Mouse (Mus musculus): ENCODE measurements around the gene Rbfox2.

Rbfox2 gene

DNA sequence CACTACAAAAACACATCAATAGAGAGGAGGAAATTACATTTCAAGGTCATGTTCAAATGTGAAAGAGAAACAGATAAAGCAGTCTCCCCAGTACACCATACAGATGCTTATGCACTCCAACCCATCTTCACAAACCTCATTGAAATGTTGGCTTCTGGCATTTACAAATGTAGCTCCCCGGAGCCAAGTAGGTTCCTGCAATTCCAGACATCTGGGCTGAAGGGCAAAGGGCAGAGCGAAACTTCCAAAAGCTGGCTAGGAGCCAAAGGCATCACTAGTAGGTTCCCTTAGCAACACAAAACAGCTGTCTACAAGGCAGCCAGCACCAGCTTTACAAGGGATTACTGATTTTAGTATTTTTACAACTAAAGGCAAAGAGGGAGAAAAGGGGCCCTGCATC, 104.6 kb downstream of the Rbfox2 start:
- DNase-seq (ENCODE audit: low read depth in 2 of 2, low spot score in 2 of 2), result no peak

GRCm38 (mm10) chr15:77196827-77197226, 110.0 kb downstream of the Rbfox2 start:
- DNase-seq (ENCODE audit: low read depth in 2 of 2, low spot score in 2 of 2), result no peak

DNA sequence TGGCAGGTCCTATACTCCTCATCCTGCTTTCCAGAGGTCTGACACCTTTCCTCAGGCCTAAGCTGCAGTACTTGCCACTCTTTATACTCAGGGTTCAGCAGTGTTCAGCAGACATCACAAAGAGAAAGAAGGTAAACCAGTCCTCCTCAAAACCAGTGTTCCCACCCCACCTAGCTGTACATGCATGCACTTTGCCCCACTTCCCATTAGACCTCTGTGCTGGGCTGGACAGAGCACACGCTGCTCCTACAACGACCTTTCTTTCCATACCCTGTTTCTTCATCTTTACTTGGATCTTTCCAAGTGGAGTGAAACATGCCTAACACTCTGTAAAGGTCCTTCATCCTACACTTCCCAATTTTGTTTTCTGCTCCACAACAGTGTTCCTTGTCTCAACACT, 110.8 kb downstream of the Rbfox2 start:
- DNase-seq (ENCODE audit: low read depth in 2 of 2, low spot score in 2 of 2), result no peak

GRCm38 (mm10) chr15:77192154-77192935, 114.5 kb downstream of the Rbfox2 start:
- no peak for DNase-seq (ENCODE audit: low read depth in 2 of 2, low spot score in 2 of 2)

DNA sequence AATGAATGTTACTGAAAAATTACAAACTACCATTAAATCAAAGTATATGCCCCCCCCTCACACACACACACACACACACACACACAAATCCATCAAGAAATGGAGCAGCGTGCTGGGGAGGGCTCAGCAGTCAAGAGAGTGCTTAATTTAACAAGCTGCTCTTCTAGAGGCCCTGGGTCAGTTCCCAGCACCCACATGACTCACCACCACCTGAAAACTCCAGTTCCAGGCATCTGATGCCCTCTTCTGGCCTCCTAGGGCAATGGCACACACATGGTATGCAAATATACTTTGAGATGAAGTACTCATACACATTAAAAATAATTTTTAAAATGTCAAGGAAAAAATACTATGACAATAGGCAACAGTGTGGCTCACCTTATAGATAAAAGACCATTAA, 120.7 kb downstream of the Rbfox2 start:
- DNase-seq (ENCODE audit: low read depth in 2 of 2, low spot score in 2 of 2), result no peak

- no peak for DNase-seq (ENCODE audit: low read depth in 2 of 2, low spot score in 2 of 2)
Observed at GRCm38 (mm10) chr15:77185614-77186013, 121.2 kb downstream of the Rbfox2 start.

DNA sequence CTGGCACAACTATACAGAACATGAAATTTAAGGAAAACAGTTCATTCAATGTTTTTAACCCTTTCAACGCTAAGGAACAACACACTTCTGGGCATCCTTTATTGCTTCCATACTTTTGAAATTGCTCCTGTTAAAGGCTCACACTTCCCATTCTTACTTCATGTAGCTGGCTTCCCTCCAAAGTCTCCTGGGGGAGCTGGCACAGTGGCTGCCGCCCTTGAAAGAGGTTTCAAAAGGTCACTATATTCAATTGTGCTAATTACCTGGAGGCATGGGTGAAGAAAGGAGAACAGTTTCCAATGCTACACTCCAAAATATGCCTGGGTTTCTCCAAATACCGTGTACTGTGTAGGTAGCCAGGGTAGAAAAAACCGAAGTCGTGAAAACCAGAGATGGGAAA, 124.0 kb downstream of the Rbfox2 start:
- DNase-seq (ENCODE audit: low read depth in 2 of 2, low spot score in 2 of 2), result no peak

GRCm38 (mm10) chr15:77174018-77174417, 132.8 kb downstream of the Rbfox2 start:
- DNase-seq (ENCODE audit: low read depth in 2 of 2, low spot score in 2 of 2), result no peak

- no peak for DNase-seq (ENCODE audit: low read depth in 2 of 2, low spot score in 2 of 2)
Observed at GRCm38 (mm10) chr15:77172414-77172813, 134.4 kb downstream of the Rbfox2 start.

- DNase-seq (ENCODE audit: low read depth in 2 of 2, low spot score in 2 of 2), result no peak
Observed at GRCm38 (mm10) chr15:77168781-77169180, 138.0 kb downstream of the Rbfox2 start.

- no peak for DNase-seq (ENCODE audit: low read depth in 2 of 2, low spot score in 2 of 2)
Observed at GRCm38 (mm10) chr15:77166225-77166732, 140.5 kb downstream of the Rbfox2 start.

DNA sequence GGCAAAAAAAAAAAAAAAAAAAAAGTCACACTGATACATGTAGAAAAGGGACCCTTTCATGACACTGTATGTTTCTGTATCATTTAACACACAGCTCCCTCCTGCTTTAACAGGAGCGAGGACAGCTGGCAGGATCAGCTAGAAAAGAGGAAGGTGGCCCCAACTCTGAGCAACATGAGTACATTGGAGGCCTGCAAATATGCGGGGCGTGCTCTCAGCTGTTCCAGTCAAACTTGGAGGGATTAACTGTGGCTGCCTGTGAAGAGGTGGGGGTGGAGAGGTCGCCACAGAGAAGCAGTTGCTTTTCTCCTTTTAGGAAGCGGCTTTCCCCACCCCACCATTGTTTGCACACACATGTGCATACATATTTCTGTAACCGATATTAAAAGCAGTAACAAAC, 143.5 kb downstream of the Rbfox2 start:
- no peak for DNase-seq (ENCODE audit: low read depth in 2 of 2, low spot score in 2 of 2)

DNA sequence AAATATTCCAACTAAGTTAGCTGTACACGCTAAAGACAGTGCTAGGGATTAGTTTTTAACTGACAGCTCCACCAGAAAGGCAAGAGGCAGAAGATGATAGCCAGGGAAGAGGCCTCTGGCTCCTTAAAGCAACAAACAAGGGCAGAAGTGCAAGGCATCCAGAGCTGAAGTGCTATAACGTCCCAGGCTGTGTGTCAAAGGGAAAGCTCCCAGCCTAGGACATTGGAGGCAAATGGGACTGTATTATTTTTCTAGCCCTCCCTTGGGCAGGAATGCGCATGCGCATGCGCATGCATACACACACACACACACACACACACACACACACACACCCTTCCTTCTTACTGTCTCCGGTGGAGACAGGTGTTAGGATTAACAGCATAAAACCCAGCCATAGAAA, 143.9 kb downstream of the Rbfox2 start:
- no peak for DNase-seq (ENCODE audit: low read depth in 2 of 2, low spot score in 2 of 2)

- DNase-seq (ENCODE audit: low read depth in 2 of 2, low spot score in 2 of 2), result no peak
Observed at GRCm38 (mm10) chr15:77161382-77161781, 145.4 kb downstream of the Rbfox2 start.

- DNase-seq (ENCODE audit: low read depth in 2 of 2, low spot score in 2 of 2), result no peak
Observed at GRCm38 (mm10) chr15:77160848-77161247, 146.0 kb downstream of the Rbfox2 start.

DNA sequence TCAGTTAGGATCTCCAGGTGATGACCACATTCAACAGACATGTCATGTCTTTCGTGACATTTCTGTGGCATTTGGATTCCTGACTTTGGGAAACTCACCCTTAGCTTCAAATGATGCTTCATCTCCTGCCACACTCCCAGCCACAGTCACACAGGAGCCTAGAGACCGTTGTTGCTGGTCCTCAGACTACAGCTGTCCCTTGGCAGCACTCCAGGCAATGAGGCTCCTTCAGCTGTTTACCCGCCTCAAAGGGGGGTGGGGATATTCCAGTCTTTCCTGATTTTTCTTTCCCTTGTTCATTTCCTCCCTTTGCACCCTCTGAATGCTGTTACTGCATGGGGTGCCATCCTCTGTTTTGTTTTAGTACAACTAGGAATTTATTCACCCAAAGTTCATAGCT, 150.3 kb downstream of the Rbfox2 start:
- no peak for DNase-seq (ENCODE audit: low read depth in 2 of 2, low spot score in 2 of 2)

DNA sequence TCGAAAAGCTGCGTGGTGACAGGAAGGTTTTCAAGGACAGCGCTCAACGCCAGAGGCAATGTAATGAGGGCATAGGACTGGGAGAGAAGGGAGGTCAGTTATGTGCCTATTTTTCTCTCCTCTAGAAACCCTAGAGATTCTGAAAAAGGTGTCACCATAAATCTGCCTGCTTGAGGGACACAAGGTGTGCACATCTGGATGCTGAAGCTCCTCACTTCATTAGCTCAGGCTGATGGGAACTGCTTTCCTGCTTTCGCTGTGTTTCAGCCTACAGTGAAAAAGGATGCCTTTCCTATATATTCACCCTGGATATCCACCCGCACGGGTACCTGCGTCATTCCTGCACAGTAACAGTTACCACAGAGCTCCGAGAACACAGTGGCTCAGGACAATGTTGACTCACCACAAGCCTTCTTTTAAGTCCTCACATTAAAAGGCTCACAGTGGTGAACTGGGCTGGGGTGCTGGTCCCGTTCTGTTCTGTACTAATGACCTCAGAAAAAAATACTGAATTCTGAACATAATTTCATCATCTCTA, 152.5 kb downstream of the Rbfox2 start:
- DNase-seq (ENCODE audit: low read depth in 2 of 2, low spot score in 2 of 2), result no peak

DNA sequence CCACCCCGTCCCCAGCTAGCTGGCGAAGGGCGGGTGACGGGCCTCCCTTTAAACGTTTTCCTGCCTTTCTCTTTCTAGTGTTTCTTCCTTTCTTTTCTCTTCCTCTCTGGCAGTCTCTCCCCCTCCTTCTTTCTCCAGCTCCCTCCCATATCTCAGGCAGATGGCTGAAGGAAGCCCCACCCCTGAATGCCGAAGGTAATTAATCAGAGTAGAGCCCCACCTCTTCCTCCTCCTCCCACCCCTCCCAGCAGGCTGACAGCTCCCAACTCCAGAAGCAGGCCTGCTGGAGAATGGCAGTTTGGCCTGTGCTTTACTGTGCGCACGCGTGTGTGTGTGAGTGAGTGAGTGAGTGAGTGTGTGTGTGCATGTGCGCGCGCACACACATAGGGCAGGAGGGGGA, 153.2 kb downstream of the Rbfox2 start:
- no peak for DNase-seq (ENCODE audit: low read depth in 2 of 2, low spot score in 2 of 2)

DNA sequence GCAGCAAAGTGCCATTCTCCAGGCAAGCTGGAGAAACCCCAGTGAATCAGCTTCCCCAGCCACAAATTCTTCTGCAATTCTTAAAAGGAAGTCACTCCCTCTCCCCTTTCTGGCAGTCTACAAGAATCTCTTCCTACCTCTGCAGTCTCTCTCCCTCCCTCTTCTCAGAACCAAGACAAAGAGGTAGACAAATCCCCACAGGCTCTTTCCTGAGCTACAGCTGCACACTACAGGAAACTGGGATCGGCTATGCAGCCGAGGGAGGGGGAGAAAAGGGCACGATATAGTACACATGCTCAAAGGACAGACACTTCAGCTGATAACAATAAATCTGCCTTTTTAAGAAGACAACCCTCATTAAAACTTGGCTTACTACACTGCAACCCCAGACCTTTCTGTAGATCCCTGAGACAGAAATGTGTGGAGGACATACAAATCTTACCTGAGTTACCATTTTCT, 153.7 kb downstream of the Rbfox2 start:
- no peak for DNase-seq (ENCODE audit: low read depth in 2 of 2, low spot score in 2 of 2)

GRCm38 (mm10) chr15:77152336-77153087, 154.3 kb downstream of the Rbfox2 start:
- no peak for DNase-seq (ENCODE audit: low read depth in 2 of 2, low spot score in 2 of 2)

- no peak for DNase-seq (ENCODE audit: low read depth in 2 of 2, low spot score in 2 of 2)
Observed at GRCm38 (mm10) chr15:77151816-77152215, 155.0 kb downstream of the Rbfox2 start.

DNA sequence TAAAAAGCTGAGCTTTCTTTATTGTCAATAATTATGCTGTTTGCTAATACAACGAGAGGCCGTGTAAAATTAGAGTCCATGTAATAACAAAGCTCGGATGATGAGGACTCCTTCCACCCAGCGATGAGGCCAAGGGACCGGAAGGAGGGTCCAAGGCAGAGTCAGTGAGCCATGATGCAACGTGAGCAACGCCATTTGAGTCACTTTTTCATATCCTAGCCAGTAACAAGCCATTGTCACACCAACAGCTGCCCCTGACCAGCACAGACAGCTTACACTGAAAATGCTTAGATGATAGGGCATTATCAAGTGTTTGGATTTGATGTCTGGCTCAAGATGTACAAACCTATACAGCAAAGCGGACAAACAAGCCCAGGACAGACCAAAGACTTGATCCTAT, 155.6 kb downstream of the Rbfox2 start:
- no peak for DNase-seq (ENCODE audit: low read depth in 2 of 2, low spot score in 2 of 2)

Data from CD8-positive naive resting alpha-beta T cell, adult 2 months (primary cell).